Mouse (Mus musculus): Measurements from ENCODE around the gene Gm43064.
"Not testable (repeated sequence)": the region's sequence is repeated elsewhere in the genome, so short reads cannot be mapped to it uniquely, and the experiment has no call there.

Gm43064 gene

DNA sequence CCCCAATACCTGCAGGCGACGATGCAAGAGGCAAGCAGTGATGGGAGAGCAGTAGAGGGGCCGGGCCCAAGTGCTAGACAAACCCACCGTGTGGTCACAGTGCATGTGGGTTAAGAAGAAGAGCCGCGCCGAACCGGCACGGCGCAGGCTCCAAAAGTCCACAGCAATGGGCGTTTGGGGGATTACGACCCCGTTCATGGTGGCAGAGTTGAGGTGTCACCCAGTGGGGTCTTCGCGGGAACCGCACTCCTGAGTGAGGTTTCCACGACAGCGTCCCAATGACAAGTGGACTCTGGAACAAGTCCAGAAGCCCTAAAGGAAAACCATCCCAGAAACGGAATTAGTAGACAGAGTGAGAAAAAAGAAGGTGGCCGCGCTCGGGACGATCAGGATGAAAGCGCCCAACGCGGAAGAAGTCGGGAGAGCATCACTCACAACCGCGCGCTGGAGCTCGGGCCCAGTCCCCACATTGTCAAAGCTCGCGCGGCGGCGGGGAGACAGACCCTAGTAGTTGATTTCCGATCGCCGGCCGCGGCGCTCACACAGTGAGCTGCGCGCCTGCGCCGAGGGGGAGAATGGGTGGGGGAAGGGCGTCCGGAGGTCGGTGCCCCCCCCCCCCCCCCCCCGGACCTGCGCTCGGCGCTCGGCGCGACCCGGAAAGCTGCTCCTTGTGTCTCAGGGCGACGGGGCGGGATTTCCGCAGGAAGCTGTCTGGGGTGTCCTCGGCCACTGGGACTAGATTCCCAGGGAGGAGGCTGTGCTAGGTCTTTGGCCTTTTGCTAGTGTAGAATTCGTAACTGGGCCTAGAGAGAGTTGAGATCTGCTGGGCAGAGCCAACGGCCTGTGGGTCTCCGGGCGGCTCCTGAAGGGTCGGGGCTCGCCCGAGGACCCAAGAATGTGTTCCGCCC lies at the start of gene Gm43064, which contains the start of the genes Dclre1b and Ap4b1:
Gene Gm43064, plus strand, starts transcription at position 683 of the 908 bp plus-strand sequence.
Gene Dclre1b, minus strand, starts transcription at position 554 of the 908 bp plus-strand sequence.
Gene Ap4b1, plus strand, starts transcription at position 630 of the 908 bp plus-strand sequence.
- DNase-seq (ENCODE audit: low spot score), result peak; percentile 96

DNA sequence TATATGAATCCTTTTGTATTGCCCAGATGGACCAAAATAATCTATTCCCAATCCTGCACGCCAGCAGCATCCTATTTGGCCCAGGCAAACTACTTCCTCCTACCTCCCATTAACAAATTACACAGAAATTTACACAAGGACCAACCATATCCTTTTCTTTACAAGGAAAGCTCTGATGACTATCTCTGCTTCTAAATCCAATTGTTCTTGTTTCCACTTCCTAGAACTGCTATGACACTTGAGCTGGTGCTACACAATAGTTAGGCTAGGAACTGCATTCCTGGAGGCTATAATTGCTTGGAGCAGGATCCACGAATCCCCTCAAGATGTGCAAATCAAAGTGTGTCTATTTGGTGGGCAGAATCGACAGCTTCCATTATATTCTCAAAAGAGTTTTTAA lies 42.6 kb upstream of the Gm43064 start:
- no peak for DNase-seq (ENCODE audit: low spot score)

GRCm38 (mm10) chr3:103771531-103772130 lies 37.7 kb upstream of the Gm43064 start:
- DNase-seq (ENCODE audit: low spot score), result no peak

DNA sequence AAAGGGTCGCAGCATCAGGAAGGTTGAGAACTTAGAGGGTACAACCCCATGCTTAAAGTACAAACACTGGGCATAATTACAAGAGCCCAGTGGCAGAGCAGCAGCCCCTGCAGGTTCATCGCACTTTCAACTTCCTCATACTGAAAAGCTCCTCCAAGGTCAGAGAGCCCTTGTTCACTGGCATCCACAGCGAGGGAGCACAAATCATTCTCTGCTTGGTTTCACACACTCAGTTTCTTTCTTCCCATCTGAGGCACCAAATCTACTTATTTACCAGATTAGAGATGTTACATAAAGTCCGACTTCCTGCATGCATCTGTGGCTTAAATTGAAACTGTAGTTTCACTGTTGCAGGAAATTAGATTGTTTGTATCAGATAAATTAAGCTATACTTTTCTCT lies 36.5 kb upstream of the Gm43064 start:
- no peak for DNase-seq (ENCODE audit: low spot score)

DNA sequence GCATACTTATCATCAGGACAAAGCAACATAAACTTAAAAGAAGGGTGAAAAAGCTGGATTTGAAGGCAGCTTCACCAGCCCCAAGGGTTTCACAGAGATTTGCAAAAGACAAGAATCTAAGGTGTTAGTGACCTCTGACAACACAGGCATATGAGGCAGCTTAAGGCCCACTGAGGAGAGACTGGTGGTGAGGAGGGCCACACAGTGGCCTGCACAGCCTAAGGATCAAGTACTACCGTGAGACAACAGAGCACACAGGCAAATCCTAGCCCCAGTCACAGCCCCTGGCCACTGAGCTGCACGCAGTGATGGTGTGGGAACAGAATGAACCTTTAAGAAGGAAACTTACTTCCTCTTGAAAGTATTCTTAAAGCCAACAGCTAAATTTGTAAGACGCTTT lies 35.9 kb upstream of the Gm43064 start:
- no peak for DNase-seq (ENCODE audit: low spot score)

DNA sequence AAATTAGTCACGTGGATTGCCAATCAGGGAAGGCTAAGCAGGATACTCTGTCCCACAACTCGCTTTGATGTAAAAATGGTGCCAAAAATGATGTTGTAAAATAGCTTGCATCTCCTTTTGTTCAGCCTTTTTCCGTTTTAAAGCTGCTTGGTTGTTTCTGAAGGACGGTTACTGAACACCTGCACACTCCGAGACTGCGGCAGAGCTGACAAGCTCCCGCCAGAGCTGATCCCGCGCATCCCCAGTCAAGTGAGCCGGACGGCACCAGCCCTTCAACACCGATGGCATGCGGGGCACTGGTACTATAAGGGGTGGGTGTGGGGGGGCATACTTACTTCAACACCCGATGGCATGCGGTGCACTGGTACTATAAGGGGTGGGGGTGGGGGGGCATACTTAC lies 35.4 kb upstream of the Gm43064 start:
- no peak for DNase-seq (ENCODE audit: low spot score)

DNA sequence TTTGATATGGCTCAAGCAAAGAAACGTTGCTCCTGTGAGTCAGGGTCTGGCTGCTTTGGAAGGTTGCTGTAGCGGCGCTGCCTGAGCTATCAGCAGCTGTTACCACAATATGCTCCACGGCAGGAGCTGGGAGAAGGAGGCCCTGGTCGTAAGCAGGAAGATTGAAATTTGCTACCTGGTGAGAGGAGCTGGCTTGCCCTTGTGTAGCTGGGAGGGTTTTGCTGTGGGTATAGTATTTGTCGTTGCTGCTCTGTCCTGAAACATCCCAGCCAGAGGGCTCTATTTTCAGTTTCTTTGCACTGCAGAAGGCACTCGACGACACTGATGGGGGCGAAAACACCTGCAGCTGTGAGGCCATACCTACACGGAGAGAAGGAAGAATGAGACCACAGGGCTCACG lies 31.4 kb upstream of the Gm43064 start:
- DNase-seq (ENCODE audit: low spot score), result no peak

DNA sequence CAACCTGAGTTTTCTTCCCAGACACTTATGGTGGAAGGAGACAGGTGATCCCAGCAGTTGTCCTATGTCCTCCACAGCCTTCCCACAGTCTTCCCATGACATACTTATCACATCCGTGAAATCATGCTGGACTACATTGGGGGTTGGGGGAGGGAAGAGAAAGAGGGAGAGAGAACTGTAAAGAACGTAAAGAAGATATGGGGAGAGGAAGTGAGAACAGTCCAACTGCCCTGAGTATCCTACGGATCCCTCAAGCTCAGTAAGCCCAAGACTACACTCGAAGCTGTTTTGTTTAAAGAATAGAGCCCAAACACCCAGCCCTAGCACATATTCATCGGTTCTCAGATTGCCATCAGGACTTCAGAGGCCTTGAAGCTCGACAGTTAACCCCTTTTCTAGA lies 30.7 kb upstream of the Gm43064 start:
- DNase-seq (ENCODE audit: low spot score), result no peak

DNA sequence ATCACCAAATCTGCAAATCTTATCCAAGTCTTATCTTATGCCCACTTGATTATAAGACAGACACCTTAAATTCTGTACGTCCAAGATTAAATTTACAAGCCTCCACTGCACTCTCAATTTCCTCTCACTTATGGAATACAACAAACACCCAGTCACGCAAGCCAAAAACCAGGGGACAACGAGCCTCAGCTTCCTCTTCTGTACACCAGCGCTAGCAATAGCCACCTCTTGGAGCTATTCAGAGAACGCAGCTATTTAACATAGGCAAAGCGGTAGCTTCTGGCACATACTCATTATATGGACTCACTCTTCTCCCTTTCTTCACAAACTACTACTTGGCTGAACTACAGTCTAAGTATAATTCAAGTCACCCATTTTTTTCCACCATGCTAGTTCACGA lies 30.2 kb upstream of the Gm43064 start:
- DNase-seq (ENCODE audit: low spot score), result no peak

DNA sequence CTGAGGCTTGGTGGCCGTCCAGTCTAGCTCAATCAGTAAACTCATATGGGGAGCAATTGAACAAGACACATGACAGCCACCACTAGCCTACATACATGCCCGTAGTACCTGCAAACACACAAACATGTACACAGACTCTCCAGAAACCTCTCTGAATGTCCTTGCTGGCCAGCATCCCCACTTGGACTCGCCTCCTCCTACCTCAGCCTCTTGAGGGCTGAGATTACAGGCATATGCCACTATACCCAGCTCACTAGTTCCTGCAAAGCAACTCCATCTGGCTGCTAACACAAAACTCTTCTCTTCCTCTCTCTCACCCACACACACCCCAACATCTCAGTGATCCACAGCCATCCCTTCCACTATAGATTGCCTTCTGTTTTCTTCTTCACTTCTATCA lies 29.1 kb upstream of the Gm43064 start:
- no peak for DNase-seq (ENCODE audit: low spot score)

- no peak for DNase-seq (ENCODE audit: low spot score)
These were observed 28.6 kb upstream of the Gm43064 start for GRCm38 (mm10) chr3:103780777-103781176.

- DNase-seq (ENCODE audit: low spot score), result no peak
These were observed 26.3 kb upstream of the Gm43064 start for GRCm38 (mm10) chr3:103782844-103783609.

- DNase-seq (ENCODE audit: low spot score), result no peak
These were observed 22.1 kb upstream of the Gm43064 start for GRCm38 (mm10) chr3:103787225-103787624.

- no peak for DNase-seq (ENCODE audit: low spot score)
These were observed 20.3 kb upstream of the Gm43064 start for GRCm38 (mm10) chr3:103789096-103789495.

DNA sequence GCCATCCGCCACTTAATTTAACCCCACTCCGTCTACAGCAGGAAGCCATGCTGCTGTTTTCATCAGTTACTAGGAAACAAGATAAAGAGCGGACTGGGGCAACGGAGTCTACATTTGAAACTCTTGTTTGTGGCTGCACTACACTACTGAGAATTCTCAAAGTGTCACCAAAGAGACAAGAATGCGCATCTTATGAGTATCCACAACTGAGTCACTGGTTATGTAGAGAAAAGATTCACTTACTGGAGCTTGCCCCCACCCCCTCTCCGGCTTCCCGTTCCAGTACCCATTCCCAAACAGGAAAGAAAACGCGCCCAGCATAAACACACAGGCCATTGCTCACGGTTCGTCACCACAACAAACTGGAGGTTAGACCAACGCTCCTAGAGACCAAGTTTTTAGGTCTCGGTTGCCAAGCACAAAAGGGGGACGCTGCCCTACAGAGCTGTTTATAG lies 19.5 kb upstream of the Gm43064 start:
- peak; percentile 50 for DNase-seq (ENCODE audit: low spot score)

- DNase-seq (ENCODE audit: low spot score), result peak; percentile 41
These were observed 18.8 kb upstream of the Gm43064 start for GRCm38 (mm10) chr3:103790346-103791145.

DNA sequence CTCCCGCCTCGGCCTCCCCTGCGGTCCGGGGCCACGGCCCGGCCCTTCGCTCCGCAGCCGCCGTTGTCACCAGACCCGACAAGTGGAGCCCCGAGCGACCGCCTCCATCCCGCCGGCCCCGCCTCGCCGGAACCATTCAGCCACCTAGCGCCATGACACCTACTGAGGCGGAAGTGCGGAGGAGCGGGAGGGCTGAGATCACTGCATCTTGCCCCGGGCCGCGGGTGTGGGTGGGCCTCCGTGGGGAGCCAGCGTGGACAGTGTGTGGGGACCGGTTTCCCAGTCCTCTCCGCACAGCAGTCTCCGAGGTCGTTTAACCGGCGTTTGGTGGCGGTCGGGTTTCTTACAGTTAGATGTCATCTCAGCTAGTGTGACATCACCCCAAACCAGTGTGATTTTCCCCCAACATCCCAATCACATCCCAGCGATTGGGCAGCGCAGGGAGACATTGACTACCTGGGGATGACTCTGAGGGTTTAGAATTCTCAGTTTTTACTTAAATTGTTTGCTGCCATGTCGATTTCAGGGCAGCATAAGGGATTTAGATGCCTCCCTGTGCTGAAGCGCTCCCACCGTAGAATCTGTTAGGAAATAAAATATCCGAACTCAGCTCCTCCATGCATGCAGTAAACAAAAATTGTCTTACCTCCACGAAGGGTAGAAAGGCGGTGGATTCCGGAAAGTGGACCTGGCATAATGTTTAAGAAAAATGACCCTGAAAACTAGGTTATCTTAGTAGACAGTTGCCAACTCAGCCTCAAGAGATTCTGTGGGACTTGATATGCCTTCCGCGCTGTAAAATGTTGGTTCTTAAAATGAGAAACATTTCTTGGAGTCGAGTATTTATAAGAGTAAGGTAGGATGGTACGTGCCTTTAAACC lies 17.9 kb upstream of the Gm43064 start, which contains the start of gene Hipk1:
Gene Hipk1, minus strand, starts transcription at position 334 of the 881 bp plus-strand sequence.
- peak; percentile 94 for DNase-seq (ENCODE audit: low spot score)

DNA sequence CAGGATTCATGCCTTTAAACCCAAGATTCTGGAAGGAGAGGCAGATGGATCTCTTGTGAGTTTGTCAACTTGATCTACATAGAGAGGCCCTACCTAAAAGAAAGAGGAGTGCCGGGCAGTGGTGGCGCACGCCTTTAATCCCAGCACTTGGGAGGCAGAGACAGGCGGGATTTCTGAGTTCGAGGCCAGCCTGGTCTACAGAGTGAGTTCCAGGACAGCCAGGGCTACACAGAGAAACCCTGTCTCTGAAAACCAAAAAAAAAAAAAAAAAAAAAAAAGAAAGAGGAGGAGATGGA lies 17.3 kb upstream of the Gm43064 start:
- not testable (repeated sequence) for DNase-seq (ENCODE audit: low spot score)

DNA sequence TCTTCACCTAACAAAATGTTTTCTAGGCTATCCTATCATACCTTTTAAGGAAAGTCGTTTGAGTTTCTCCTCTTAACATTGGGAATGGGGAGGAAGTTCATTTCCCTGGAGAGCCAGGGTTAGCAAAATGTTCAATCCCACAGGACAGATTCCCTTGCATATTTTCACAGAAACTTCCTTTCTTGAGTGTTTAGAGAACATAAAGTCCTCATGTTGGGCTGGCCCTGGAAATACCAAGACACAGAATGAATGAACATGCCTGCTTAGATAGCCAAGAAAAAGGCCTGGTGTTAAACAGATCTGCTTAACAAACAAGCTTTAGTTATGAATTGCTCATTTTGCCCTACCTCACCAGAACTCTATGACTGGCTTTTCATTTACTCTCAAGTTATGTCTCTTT lies 16.8 kb upstream of the Gm43064 start:
- DNase-seq (ENCODE audit: low spot score), result no peak

- no peak for DNase-seq (ENCODE audit: low spot score)
These were observed 13.0 kb upstream of the Gm43064 start for GRCm38 (mm10) chr3:103796389-103796788.

- no peak for DNase-seq (ENCODE audit: low spot score)
These were observed 9.9 kb upstream of the Gm43064 start for GRCm38 (mm10) chr3:103799507-103799906.
